Mouse (Mus musculus) olfactory bulb, adult 2 months (tissue): ENCODE results near the gene Mxd1.

Experiments
- CTCF ChIP-seq: fragments of 200-500 bp; IDR thresholded peaks from 2 replicates; pipeline ENCODE4 v1.5.1; 2012; ENCODE audit warnings: low read depth, mild to moderate bottlenecking, low read length, moderate library complexity; ENCODE audit not compliant: insufficient read depth
- POLR2A ChIP-seq: fragments of 200-500 bp; IDR thresholded peaks from 2 replicates; pipeline ENCODE4 v1.6.1; 2012; ENCODE audit warnings: mild to moderate bottlenecking, low read depth, low read length, moderate library complexity; ENCODE audit not compliant: insufficient read depth

- no peak for TF ChIP-seq POLR2A
- TF ChIP-seq CTCF, result no peak
Measured at GRCm38 (mm10) chr6:86667061-86667460, 1.9 kb downstream of the Mxd1 start.
